8 mouse cellular contexts compared by ENCODE assay signal in genomic region chr17:25837076-25837410, GRCm38 (mm10). TPM values are rescaled to one million over a fixed set of nuclear protein-coding genes. Genes with fewer than 3 reads are reported as not detected.
A peak's percentile ranks its signal among the peaks of the same experiment; 100 is the strongest.
DNase-seq lines count a peak whose midpoint lies in the region; ATAC-seq lines count a peak whose summit lies in the region.

TSS of gene Rhbdl1 (minus strand) at chr17:25837295.

- H3K27me3 ChIP-seq in hindbrain, embryonic 12.5 days, result no peaks in the 10 kb centered on the region
- H3K27me3 ChIP-seq in lung, embryonic 15.5 days, result no peaks in the 10 kb centered on the region

- peak; percentile 21; the same call in 1 of the 2 replicates for ATAC-seq in hindbrain, embryonic 12.5 days (ENCODE audit: low FRiP score)
- ATAC-seq in lung, embryonic 15.5 days (ENCODE audit: borderline replicate concordance, extremely low read depth, low FRiP score, low TSS enrichment), result no peak
- no peak for ATAC-seq in inflammation-experienced regulatory T-cells, adult 6 months

- H3K4me1 ChIP-seq in hindbrain, embryonic 12.5 days, result peaks cover 57% of the 10 kb centered on the region
- H3K4me1 ChIP-seq in lung, embryonic 15.5 days, result peaks cover 40% of the 10 kb centered on the region

- WGBS in hindbrain, embryonic 12.5 days, result 2% methylated on average over 27 of the region's 29 CpGs
- under 1% methylated on average over 29 of the region's 29 CpGs for WGBS in lung, embryonic 15.5 days

- peaks cover 45% of the 10 kb centered on the region for H3K36me3 ChIP-seq in hindbrain, embryonic 12.5 days
- peaks cover 34% of the 10 kb centered on the region for H3K36me3 ChIP-seq in lung, embryonic 15.5 days

- peak within 1 kb of the TSS; percentile 82 for H3K4me2 ChIP-seq in hindbrain, embryonic 12.5 days (replicated peaks)
- peak within 1 kb of the TSS; percentile 76 for H3K4me2 ChIP-seq in lung, embryonic 15.5 days

- DNase-seq in ZHBTc4 (ENCODE audit: low read depth, low spot score), result peak; percentile 76
- DNase-seq in cerebellum, adult 9-11 months, result peak; percentile 92
- peak; percentile 78 to 80 for DNase-seq in frontal cortex, postnatal 14 days (ENCODE audit: low spot score in 2 of 2)
- DNase-seq in layer of hippocampus, postnatal 14 days (ENCODE audit: low spot score in 2 of 2), result peak; percentile 83 to 87
- peak; percentile 81 for DNase-seq in ovary, postnatal 36 days (ENCODE audit: low spot score)

- peak within 1 kb of the TSS; percentile 80 for H3K9ac ChIP-seq in hindbrain, embryonic 12.5 days
- peak within 1 kb of the TSS; percentile 49 for H3K9ac ChIP-seq in lung, embryonic 15.5 days

- peak within 1 kb of the TSS; percentile 41 for H3K4me3 ChIP-seq in hindbrain, embryonic 12.5 days
- peak within 1 kb of the TSS; percentile 31 for H3K4me3 ChIP-seq in lung, embryonic 15.5 days

- H3K27ac ChIP-seq in hindbrain, embryonic 12.5 days, result peak within 1 kb of the TSS; percentile 86
- H3K27ac ChIP-seq in lung, embryonic 15.5 days, result 0 out of 2 replicates have a peak within 1 kb of the TSS, but pooled peaks have one; percentile 21

- H3K9me3 ChIP-seq in hindbrain, embryonic 12.5 days (replicated peaks), result no peaks in the 10 kb centered on the region
- no peaks in the 10 kb centered on the region for H3K9me3 ChIP-seq in lung, embryonic 15.5 days

RNA-seq across cellular contexts. Expression of gene Rhbdl1, which starts in this region (rescaled TPM):
- polyA plus RNA-seq in hindbrain, embryonic 12.5 days (2016; fragmentation: Nextera tagmentation; extraction: Ambion mirVana), result 6.1 and 7.5 TPM in 2 replicates
- 10 to 100 TPM; 84.4 to 97.5 TPM for total RNA-seq in layer of hippocampus, postnatal 14 days (2021)
- polyA plus RNA-seq in lung, embryonic 15.5 days (2015; fragmentation: Nextera tagmentation; extraction: Ambion mirVana), result 0.82 and 1.2 TPM in 2 replicates
- 1 to 10 TPM in 1 of 3 experiments, not detected in 2; 1.7 TPM for polyA plus RNA-seq in inflammation-experienced regulatory T-cells, adult 6 months (2017; shearing (Covaris generic))
